Mouse (Mus musculus): Measurements from ENCODE around the gene Acss1. TPM values are rescaled to one million over a fixed set of nuclear protein-coding genes. Genes with fewer than 3 reads are reported as not detected.

Gene Acss1
- polyA plus RNA-seq, 1 experiment from 2014 or later, result 9.2 TPM

GRCm38 (mm10) chr2:150648300-150648895 lies 19.9 kb downstream of the Acss1 start:
- Histone ChIP-seq H3K4me3 (no peak overlapping the region), H3K9me3 (replicated peaks) (no peaks in the 10 kb centered on the region), H3K27me3 (ENCODE audit: low read depth, poor library complexity, severe bottlenecking) (no peaks in the 10 kb centered on the region), H3K4me1 (peaks cover 32% of the 10 kb centered on the region), H3K36me3 (no peaks in the 10 kb centered on the region), H3K27ac (replicated peaks) (0 out of 2 replicates have a peak overlapping the region, but pooled peaks have one; percentile 28)
- no peak for DNase-seq (ENCODE audit: low spot score)
- WGBS, result 61% methylated on average over 13 of the region's 13 CpGs

GRCm38 (mm10) chr2:150647681-150648299 lies 20.5 kb downstream of the Acss1 start:
- no peak overlapping the region for H3K27ac ChIP-seq (replicated peaks)
- peaks cover 32% of the 10 kb centered on the region for H3K4me1 ChIP-seq
- no peak overlapping the region for H3K4me3 ChIP-seq
- no peaks in the 10 kb centered on the region for H3K27me3 ChIP-seq (ENCODE audit: low read depth, poor library complexity, severe bottlenecking)
- no peaks in the 10 kb centered on the region for H3K36me3 ChIP-seq
- no peak for DNase-seq (ENCODE audit: low spot score)
- 78% methylated on average over 14 of the region's 14 CpGs for WGBS
- H3K9me3 ChIP-seq (replicated peaks), result no peaks in the 10 kb centered on the region

- DNase-seq (ENCODE audit: low spot score), result no peak
- Histone ChIP-seq H3K9me3 (replicated peaks) (no peaks in the 10 kb centered on the region), H3K27ac (replicated peaks) (no peak overlapping the region; the same call in 1 of the 2 replicates), H3K36me3 (no peaks in the 10 kb centered on the region), H3K27me3 (ENCODE audit: low read depth, poor library complexity, severe bottlenecking) (no peaks in the 10 kb centered on the region), H3K4me1 (peaks cover 32% of the 10 kb centered on the region), H3K4me3 (no peak overlapping the region)
- WGBS, result 89% methylated on average over 8 of the region's 8 CpGs
Measured at GRCm38 (mm10) chr2:150646411-150647121, 21.7 kb downstream of the Acss1 start.

- no peak for DNase-seq (ENCODE audit: low spot score)
- Histone ChIP-seq H3K27me3 (ENCODE audit: low read depth, poor library complexity, severe bottlenecking) (no peaks in the 10 kb centered on the region), H3K4me1 (peaks cover 20% of the 10 kb centered on the region), H3K9me3 (replicated peaks) (no peaks in the 10 kb centered on the region), H3K36me3 (no peaks in the 10 kb centered on the region), H3K4me3 (no peak overlapping the region), H3K27ac (replicated peaks) (peak overlapping the region; percentile 65; the same call in 1 of the 2 replicates)
- 95% methylated on average over 4 of the region's 4 CpGs for WGBS
Measured at GRCm38 (mm10) chr2:150645225-150645624, 23.1 kb downstream of the Acss1 start.

- H3K36me3 ChIP-seq, result no peaks in the 10 kb centered on the region
- no peak overlapping the region for H3K4me3 ChIP-seq
- H3K9me3 ChIP-seq (replicated peaks), result no peaks in the 10 kb centered on the region
- WGBS, result 72% methylated on average over 8 of the region's 8 CpGs
- H3K4me1 ChIP-seq, result peaks cover 14% of the 10 kb centered on the region
- H3K27ac ChIP-seq (replicated peaks), result peak overlapping the region; percentile 65
- H3K27me3 ChIP-seq (ENCODE audit: low read depth, poor library complexity, severe bottlenecking), result no peaks in the 10 kb centered on the region
- peak; percentile 38 for DNase-seq (ENCODE audit: low spot score)
Measured at GRCm38 (mm10) chr2:150643726-150644415, 24.4 kb downstream of the Acss1 start.

GRCm38 (mm10) chr2:150643166-150643565 lies 25.1 kb downstream of the Acss1 start:
- 93% methylated on average over 1 of the region's 1 CpGs for WGBS
- Histone ChIP-seq H3K9me3 (replicated peaks) (no peaks in the 10 kb centered on the region), H3K4me3 (no peak overlapping the region), H3K27ac (replicated peaks) (peak overlapping the region; percentile 65), H3K4me1 (peaks cover 17% of the 10 kb centered on the region), H3K36me3 (no peaks in the 10 kb centered on the region), H3K27me3 (ENCODE audit: low read depth, poor library complexity, severe bottlenecking) (no peaks in the 10 kb centered on the region)
- DNase-seq (ENCODE audit: low spot score), result no peak

- Histone ChIP-seq H3K9me3 (replicated peaks) (no peaks in the 10 kb centered on the region; the same call in 1 of the 2 replicates), H3K27ac (replicated peaks) (peak overlapping the region; percentile 82), H3K27me3 (ENCODE audit: low read depth, poor library complexity, severe bottlenecking) (no peaks in the 10 kb centered on the region), H3K4me1 (peaks cover 19% of the 10 kb centered on the region), H3K36me3 (peaks cover 4% of the 10 kb centered on the region; the same call in 1 of the 2 replicates), H3K4me3 (no peak overlapping the region; the same call in 1 of the 2 replicates)
- WGBS, result 39% methylated on average over 2 of the region's 2 CpGs
- DNase-seq (ENCODE audit: low spot score), result no peak
Measured at GRCm38 (mm10) chr2:150638370-150638733, 29.9 kb downstream of the Acss1 start.

GRCm38 (mm10) chr2:150637702-150638369 lies 30.5 kb downstream of the Acss1 start:
- peak overlapping the region; percentile 82 for H3K27ac ChIP-seq (replicated peaks)
- DNase-seq (ENCODE audit: low spot score), result peak; percentile 14
- peaks cover 4% of the 10 kb centered on the region; the same call in 1 of the 2 replicates for H3K36me3 ChIP-seq
- no peak overlapping the region; the same call in 1 of the 2 replicates for H3K4me3 ChIP-seq
- H3K4me1 ChIP-seq, result peaks cover 19% of the 10 kb centered on the region
- 51% methylated on average over 6 of the region's 6 CpGs for WGBS
- H3K27me3 ChIP-seq (ENCODE audit: low read depth, poor library complexity, severe bottlenecking), result no peaks in the 10 kb centered on the region
- H3K9me3 ChIP-seq (replicated peaks), result no peaks in the 10 kb centered on the region; the same call in 1 of the 2 replicates

GRCm38 (mm10) chr2:150635877-150636446 lies 32.3 kb downstream of the Acss1 start:
- no peaks in the 10 kb centered on the region for H3K27me3 ChIP-seq (ENCODE audit: low read depth, poor library complexity, severe bottlenecking)
- H3K4me3 ChIP-seq, result no peak overlapping the region
- 74% methylated on average over 3 of the region's 3 CpGs for WGBS
- peaks cover 19% of the 10 kb centered on the region for H3K4me1 ChIP-seq
- DNase-seq (ENCODE audit: low spot score), result no peak
- no peak overlapping the region for H3K27ac ChIP-seq (replicated peaks)
- H3K36me3 ChIP-seq, result peaks cover 4% of the 10 kb centered on the region; the same call in 1 of the 2 replicates
- H3K9me3 ChIP-seq (replicated peaks), result no peaks in the 10 kb centered on the region; the same call in 1 of the 2 replicates

GRCm38 (mm10) chr2:150629255-150629654 lies 39.0 kb downstream of the Acss1 start:
- no peaks in the 10 kb centered on the region; the same call in 1 of the 2 replicates for H3K9me3 ChIP-seq (replicated peaks)
- H3K36me3 ChIP-seq, result peaks cover 4% of the 10 kb centered on the region; the same call in 1 of the 2 replicates
- WGBS, result 92% methylated on average over 4 of the region's 4 CpGs
- no peaks in the 10 kb centered on the region for H3K4me1 ChIP-seq
- no peaks in the 10 kb centered on the region for H3K27me3 ChIP-seq (ENCODE audit: low read depth, poor library complexity, severe bottlenecking)
- H3K4me3 ChIP-seq, result no peak overlapping the region
- H3K27ac ChIP-seq (replicated peaks), result no peak overlapping the region
- no peak for DNase-seq (ENCODE audit: low spot score)

GRCm38 (mm10) chr2:150627140-150627539 lies 41.2 kb downstream of the Acss1 start:
- no peaks in the 10 kb centered on the region for H3K36me3 ChIP-seq
- H3K27me3 ChIP-seq (ENCODE audit: low read depth, poor library complexity, severe bottlenecking), result no peaks in the 10 kb centered on the region
- no peak overlapping the region for H3K27ac ChIP-seq (replicated peaks)
- H3K4me1 ChIP-seq, result no peaks in the 10 kb centered on the region
- H3K4me3 ChIP-seq, result no peak overlapping the region
- no peaks in the 10 kb centered on the region for H3K9me3 ChIP-seq (replicated peaks)
- no peak for DNase-seq (ENCODE audit: low spot score)
- whole genome bisulfite sequencing, result 75% methylated on average over 6 of the region's 6 CpGs

GRCm38 (mm10) chr2:150624926-150625325 lies 43.4 kb downstream of the Acss1 start:
- no peak for DNase-seq (ENCODE audit: low spot score)
- WGBS, result 94% methylated on average over 8 of the region's 8 CpGs
- H3K36me3 ChIP-seq, result no peaks in the 10 kb centered on the region
- no peaks in the 10 kb centered on the region for H3K9me3 ChIP-seq (replicated peaks)
- no peaks in the 10 kb centered on the region for H3K4me1 ChIP-seq
- no peaks in the 10 kb centered on the region for H3K27me3 ChIP-seq (ENCODE audit: low read depth, poor library complexity, severe bottlenecking)
- H3K27ac ChIP-seq (replicated peaks), result no peak overlapping the region
- no peak overlapping the region for H3K4me3 ChIP-seq
